Mouse (Mus musculus) monocyte, adult 5-6 weeks (primary cell): Measurements from ENCODE around the gene Xylt2. TPM values are rescaled to one million over a fixed set of nuclear protein-coding genes. Genes with fewer than 3 reads are reported as not detected.

ENCODE experiments used
- ATAC-seq: fragments of 153-309, 156-312 bp; replicated peaks from 2 replicates; pipeline ENCODE4 v1.8.0; 2017; ENCODE audit warnings: mild to moderate bottlenecking; ENCODE audit not compliant: low TSS enrichment, insufficient number of reproducible peaks, severe bottlenecking, poor library complexity, low FRiP score
- total RNA-seq: library from RNA; stranded (forward); fragments of 200-1000, 200-491, 200-594 nt; gene quantifications from 3 replicates; pipeline ENCODE4 v1.2.3, GENCODE M21; 2017

The Xylt2 gene
- total RNA-seq, 1 experiment from 2014 or later, result 16.8 TPM

DNA sequence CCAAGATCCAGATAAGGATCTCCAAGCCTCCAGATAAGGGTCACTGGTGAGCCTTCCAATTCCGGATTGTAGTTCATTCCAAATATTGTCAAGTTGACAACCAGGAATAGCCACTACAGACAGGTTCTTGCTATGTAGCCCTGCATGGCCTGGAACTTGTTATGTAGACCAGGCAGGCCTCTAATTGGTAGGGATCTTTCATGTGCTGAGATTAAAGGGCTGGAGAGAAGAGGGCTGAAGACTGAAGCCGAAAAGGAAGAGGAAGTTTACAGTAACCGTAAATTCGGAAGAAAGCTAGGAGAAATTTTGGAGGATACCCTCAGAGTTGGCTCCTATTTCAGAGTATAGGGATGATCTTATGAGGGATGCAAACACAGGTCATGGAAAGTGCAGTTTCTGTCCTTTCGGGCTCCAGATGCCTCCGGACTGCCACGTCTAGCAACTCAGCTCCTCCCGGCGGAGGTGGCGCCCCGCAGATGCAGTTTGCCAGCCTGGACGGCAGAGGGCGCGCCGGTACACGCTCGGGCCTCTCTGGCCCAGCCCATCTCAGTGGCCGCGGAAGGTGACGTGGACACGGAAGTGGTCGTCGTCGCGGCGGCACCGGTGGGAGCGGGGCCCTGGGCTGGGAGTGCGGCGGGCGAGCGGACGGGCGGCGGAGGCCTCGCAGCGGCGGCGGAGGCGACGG is 48.0 kb downstream of the Xylt2 start, which contains the start of gene Lrrc59:
Lrrc59 (plus strand) TSS at position 569 of the 685 bp plus-strand sequence.
- peak; percentile 99 for ATAC-seq

DNA sequence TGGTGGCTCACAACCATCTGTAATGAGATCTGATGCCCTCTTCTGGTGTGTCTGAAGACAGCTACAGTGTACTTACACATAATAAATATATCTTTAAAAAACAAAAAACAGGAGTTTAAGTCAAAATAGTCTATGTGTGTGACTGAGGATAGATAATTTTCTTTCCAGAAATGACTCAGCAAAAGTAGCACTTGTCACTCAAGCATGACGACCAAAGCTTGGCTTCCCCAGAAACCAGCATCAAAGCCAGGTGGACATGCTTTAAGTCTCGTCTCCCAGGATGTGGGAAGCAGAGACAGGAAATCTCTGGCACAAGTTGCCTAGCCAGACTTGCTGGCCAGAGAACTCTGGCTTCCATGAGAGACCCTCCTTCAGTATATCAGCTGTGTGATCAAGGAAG is 55.2 kb downstream of the Xylt2 start:
- ATAC-seq, result no peak

DNA sequence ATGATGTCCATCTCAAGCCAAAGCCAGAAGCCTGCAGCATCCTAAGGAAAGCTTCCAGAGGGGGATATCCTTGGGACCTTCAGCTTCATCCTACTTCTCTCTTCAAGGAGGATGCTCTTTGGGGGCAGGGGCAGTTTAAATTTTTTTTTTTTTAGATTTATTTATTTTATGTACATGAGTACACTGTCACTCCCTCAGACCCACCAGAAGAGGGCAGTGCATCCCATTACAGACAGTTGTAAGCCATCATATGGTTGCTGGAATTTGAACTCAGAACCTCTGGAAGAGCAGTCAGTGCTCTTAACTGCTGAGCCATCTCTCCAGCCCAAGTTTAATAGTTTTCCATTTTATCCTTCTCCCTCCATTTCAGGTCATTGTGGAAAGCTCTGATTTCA is 55.9 kb downstream of the Xylt2 start:
- ATAC-seq, result no peak

DNA sequence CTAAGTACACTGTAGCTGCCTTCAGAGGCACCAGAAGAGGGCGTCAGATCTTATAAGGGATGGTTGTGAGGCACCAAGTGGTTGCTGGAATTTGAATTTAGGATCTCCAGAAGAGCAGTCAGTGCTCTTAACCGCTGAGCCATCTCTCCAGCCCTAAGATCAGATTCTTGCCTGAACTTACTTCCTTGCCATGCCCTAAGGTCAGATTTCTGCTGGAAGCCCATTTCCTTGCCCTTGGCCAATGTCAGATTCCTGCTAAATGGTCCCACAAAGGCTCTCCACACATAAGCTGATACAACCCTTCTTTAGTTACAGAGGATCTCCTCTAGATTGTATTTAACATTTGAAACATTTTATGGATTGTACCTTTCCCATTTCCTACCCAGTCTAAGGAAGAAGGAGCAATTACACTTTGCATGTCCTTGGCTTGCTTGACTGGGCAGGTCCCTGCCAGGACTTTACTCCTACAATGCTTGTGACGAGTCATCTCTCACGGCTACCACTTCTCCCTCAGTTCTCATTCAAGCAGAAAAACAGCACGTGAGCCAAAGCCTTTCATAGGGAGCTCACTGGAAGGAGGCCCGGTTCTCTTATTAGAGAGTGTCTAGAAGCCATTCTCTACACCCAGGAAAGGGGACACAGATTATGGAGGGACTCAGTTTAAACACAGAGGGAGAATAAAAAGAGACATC is 56.4 kb downstream of the Xylt2 start:
- ATAC-seq, result no peak

DNA sequence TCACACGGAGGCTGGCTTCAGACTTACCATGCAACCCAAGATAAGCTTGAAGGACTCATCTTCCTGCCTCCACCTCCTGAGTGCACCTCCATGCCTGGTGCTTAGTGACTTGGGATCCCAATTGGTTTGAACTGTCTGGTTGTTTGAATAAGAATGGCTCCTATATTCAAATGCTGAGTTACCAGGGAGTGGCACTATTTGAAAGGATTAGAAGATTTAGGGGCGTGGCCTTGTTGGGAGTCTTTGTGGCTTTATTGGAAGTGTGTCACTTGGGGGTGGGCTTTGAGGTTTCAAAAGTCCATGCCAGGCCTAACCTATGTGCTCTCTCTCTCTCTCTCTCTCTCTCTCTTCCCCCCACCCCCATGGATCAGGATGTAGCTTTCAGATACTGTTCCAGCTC is 59.7 kb downstream of the Xylt2 start:
- no peak for ATAC-seq

DNA sequence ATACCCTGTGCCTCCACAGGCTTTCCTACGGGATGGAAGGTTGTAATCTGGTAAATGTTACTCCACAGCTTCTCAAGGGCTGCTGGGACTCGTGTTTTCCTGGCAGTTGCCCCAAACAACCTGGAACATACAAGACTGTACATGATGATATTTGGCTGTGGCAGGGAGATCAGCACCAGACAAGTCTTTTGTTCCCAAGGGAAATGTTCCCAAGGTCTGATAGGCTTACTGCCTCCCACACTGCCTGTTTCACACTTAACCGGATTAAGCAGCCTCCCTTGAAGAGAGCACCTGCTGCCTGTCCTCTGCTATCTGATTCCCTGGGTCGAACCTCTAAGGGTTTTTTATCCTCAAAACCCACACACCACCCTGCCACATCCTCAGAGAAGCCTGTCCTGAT is 61.8 kb downstream of the Xylt2 start:
- no peak for ATAC-seq

DNA sequence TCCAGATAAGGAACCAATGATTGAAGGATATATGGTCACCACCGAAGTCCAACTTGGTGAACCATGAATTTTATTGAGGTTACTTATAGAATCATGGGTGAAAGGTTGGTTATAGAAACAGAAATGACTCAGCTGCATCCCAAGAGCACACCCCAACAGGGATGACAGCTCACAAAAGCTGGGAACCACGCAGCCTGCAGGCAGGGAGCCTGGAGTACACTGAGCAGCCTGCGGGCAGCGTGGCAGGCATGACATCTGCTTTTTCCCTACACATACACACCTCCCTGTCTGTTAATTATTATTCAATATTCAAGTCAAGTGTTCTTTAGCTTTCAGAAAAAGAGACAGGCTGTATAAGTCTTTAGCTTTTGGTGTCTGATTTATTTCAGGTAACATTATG is 62.7 kb downstream of the Xylt2 start:
- ATAC-seq, result no peak

Other genes starting within 250 kb of the Xylt2 start
- not detected in 3 replicates for gene Cacna1g, start 203.3 kb downstream of the Xylt2 start, total RNA-seq
- gene Spata20, start 191.3 kb downstream of the Xylt2 start, total RNA-seq, result 0.67 TPM in 1 of 3 replicates, not detected in the others
- not detected in 3 replicates for gene Epn3, start 177.5 kb downstream of the Xylt2 start, total RNA-seq
- 0.19 TPM in 1 of 3 replicates, not detected in the others for gene Mycbpap, start 155.8 kb downstream of the Xylt2 start, total RNA-seq
- 1.6 to 4.8 TPM (median 3.1 TPM) in 3 replicates for gene Rsad1, start 128.3 kb downstream of the Xylt2 start, total RNA-seq
- not detected in 3 replicates for gene Chad, start 112.5 kb downstream of the Xylt2 start, total RNA-seq
- gene Acsf2, start 75.6 kb downstream of the Xylt2 start, total RNA-seq, result 1.8 to 10.8 TPM (median 2.8 TPM) in 3 replicates
- gene Lrrc59, start 47.7 kb downstream of the Xylt2 start, total RNA-seq, result 61.6 to 80.3 TPM (median 69.2 TPM) in 3 replicates
- gene Mrpl27, start 23.7 kb downstream of the Xylt2 start, total RNA-seq, result 13.2 to 23.6 TPM (median 19.1 TPM) in 3 replicates
- 1.2 TPM in 1 of 3 replicates, not detected in the others for gene Eme1, start 23.6 kb downstream of the Xylt2 start, total RNA-seq
- gene Gm11541, start 27.0 kb upstream of the Xylt2 start, total RNA-seq, result not detected in 3 replicates
- not detected in 3 replicates for gene Cdc34b, start 64.3 kb upstream of the Xylt2 start, total RNA-seq
- not detected in 3 replicates for gene Tmem92, start 105.2 kb upstream of the Xylt2 start, total RNA-seq